Mouse (Mus musculus): Measurements from ENCODE around the gene Tmem167. TPM values are rescaled to one million over a fixed set of nuclear protein-coding genes. Genes with fewer than 3 reads are reported as not detected.
"Not testable (repeated sequence)": the region's sequence is repeated elsewhere in the genome, so short reads cannot be mapped to it uniquely, and the experiment has no call there.

Gene Tmem167
- polyA plus RNA-seq, 1 experiment from 2014 or later: 67.4 TPM

DNA sequence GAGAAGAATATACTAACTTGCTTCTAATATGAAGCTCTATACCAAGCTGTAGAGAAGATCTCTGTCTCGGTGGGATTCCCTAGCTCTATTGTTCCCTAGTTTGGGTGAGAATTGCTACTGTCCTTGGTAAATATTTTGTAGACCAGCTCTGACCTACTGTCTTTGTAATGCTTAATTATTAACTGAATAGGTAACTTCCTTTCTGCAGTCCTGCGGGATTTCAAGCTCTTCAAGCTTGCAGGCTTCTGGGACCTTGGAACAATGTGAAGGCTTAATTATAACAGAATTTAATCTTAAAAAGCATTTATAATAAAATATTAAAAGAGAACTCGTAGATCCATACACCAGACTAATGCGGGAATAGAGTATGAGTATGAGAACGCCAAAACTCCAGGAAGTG lies 19.8 kb downstream of the Tmem167 start:
- not testable (repeated sequence) for H3K4me3 ChIP-seq (ENCODE audit: low read depth, low read length); H3K4me2 ChIP-seq (ENCODE audit: low read length); ATAC-seq (replicated peaks; ENCODE audit: low FRiP score, low TSS enrichment, low read depth); DNase-seq (ENCODE audit: low spot score); H3K9ac ChIP-seq (ENCODE audit: low read length); H3K9me3 ChIP-seq (ENCODE audit: control insufficient read depth, low read length); H3K4me1 ChIP-seq (replicated peaks; ENCODE audit: control insufficient read depth, insufficient read depth, low read length); H3K27ac ChIP-seq (ENCODE audit: low read depth); H3K27me3 ChIP-seq (replicated peaks; ENCODE audit: control insufficient read depth, insufficient read depth, low read length)
- 94% methylated on average over 5 of the region's 5 CpGs for WGBS
- peaks cover 27% of the 10 kb centered on the region for H3K36me3 ChIP-seq (ENCODE audit: control insufficient read depth, insufficient read depth, low read length)

DNA sequence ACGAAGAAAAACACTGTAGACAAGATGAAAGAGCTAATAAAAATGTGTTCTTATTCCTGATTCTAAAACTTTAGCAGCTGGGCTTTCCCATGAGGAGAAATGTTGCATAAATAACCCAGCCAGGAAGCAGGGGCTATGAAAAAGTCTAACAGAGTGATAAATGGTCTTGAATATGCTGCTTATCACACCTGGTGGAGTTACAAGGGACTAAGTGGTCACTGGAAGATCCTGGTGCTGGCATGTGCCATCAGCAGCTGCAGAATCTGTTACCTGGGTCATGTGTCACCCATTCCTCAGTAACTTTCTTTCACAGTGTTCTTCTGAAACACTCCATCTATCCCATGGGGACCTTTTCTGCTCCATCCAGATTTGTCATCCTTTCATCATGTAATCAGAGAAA lies 22.8 kb downstream of the Tmem167 start:
- Histone ChIP-seq H3K4me2 (ENCODE audit: low read length) (no peak overlapping the region), H3K27me3 (replicated peaks; ENCODE audit: control insufficient read depth, insufficient read depth, low read length) (no peaks in the 10 kb centered on the region), H3K4me3 (ENCODE audit: low read depth, low read length) (no peak overlapping the region), H3K27ac (ENCODE audit: low read depth) (no peak overlapping the region), H3K9ac (ENCODE audit: low read length) (no peak overlapping the region), H3K9me3 (ENCODE audit: control insufficient read depth, low read length) (no peaks in the 10 kb centered on the region), H3K36me3 (ENCODE audit: control insufficient read depth, insufficient read depth, low read length) (no peaks in the 10 kb centered on the region), H3K4me1 (replicated peaks; ENCODE audit: control insufficient read depth, insufficient read depth, low read length) (0 out of 2 replicates have a peak, but pooled peaks cover 3% of the 10 kb centered on the region)
- DNase-seq (ENCODE audit: low spot score) (no peak), ATAC-seq (replicated peaks; ENCODE audit: low FRiP score, low TSS enrichment, low read depth) (no peak)
- 50% methylated on average over 1 of the region's 1 CpGs for WGBS

DNA sequence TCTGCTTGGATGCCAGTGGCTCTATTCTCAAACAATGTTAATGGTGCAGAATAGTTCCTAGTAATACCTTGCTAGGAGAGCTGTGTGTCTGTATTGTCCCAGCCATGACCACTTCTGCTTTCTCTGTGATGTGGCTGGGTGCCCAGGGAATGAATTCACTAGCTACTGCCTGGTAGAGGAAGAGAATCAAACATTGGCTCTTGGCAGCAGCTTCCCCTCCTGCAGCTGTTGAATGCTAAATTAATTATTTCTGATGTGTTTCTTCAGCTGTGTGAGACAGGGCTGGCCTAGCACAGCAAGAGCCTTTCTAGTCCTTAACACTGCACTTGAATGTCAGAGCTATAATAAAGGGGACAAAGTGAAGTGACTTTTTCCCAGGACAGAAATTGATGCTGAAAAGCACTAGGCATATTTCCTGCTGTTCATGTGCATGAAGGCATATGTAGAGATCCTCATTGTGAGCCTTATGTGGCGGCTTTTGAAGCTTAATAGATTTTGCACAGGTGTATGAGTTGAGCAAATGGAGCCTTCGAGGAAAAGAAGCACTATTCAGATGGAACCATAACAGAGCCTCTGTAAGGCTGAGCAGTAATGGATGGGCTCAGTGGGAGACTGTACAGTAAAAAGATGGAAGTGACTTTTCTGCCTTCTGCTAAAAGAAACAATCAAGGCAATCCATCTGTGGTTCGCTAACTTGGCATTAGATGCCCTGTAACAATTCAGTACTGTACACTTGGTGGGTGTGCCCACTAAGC lies 47.4 kb downstream of the Tmem167 start:
- Histone ChIP-seq H3K36me3 (ENCODE audit: control insufficient read depth, insufficient read depth, low read length) (no peaks in the 10 kb centered on the region), H3K4me3 (ENCODE audit: low read depth, low read length) (no peak overlapping the region), H3K27ac (ENCODE audit: low read depth) (no peak overlapping the region), H3K4me1 (replicated peaks; ENCODE audit: control insufficient read depth, insufficient read depth, low read length) (no peaks in the 10 kb centered on the region), H3K4me2 (ENCODE audit: low read length) (no peak overlapping the region), H3K9me3 (ENCODE audit: control insufficient read depth, low read length) (no peaks in the 10 kb centered on the region), H3K27me3 (replicated peaks; ENCODE audit: control insufficient read depth, insufficient read depth, low read length) (no peaks in the 10 kb centered on the region), H3K9ac (ENCODE audit: low read length) (no peak overlapping the region)
- WGBS: 85% methylated on average over 3 of the region's 3 CpGs
- no peak for ATAC-seq (replicated peaks; ENCODE audit: low FRiP score, low TSS enrichment, low read depth)
- DNase-seq (ENCODE audit: low spot score): no peak

DNA sequence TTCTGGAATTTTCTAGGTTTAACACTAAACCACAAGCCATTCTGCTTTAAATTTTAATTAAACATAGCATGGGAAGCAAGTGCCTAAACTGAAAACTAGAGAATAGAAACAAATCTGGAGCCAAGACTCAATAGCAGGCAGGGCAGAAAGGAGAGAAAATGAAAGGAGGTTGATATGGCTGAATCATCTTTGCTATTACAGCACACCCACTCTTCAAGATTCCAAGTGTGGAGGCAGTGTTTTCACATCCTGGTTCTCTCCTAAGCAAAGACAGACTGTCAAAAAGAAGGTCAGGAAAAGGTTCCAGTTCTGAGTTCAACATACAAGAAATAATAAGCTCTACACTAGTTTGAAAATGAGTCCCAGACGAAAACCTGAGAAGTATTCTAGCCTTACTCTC lies 52.8 kb downstream of the Tmem167 start:
- no peaks in the 10 kb centered on the region for H3K27me3 ChIP-seq (replicated peaks; ENCODE audit: control insufficient read depth, insufficient read depth, low read length)
- 93% methylated on average over 1 of the region's 1 CpGs for WGBS
- H3K9ac ChIP-seq (ENCODE audit: low read length): no peak overlapping the region
- no peak for ATAC-seq (replicated peaks; ENCODE audit: low FRiP score, low TSS enrichment, low read depth)
- H3K4me2 ChIP-seq (ENCODE audit: low read length): no peak overlapping the region
- H3K36me3 ChIP-seq (ENCODE audit: control insufficient read depth, insufficient read depth, low read length): no peaks in the 10 kb centered on the region
- H3K4me1 ChIP-seq (replicated peaks; ENCODE audit: control insufficient read depth, insufficient read depth, low read length): no peaks in the 10 kb centered on the region; the same call in none of the 2 replicates
- no peak overlapping the region for H3K27ac ChIP-seq (ENCODE audit: low read depth)
- no peak for DNase-seq (ENCODE audit: low spot score)
- H3K4me3 ChIP-seq (ENCODE audit: low read depth, low read length): no peak overlapping the region
- H3K9me3 ChIP-seq (ENCODE audit: control insufficient read depth, low read length): no peaks in the 10 kb centered on the region

DNA sequence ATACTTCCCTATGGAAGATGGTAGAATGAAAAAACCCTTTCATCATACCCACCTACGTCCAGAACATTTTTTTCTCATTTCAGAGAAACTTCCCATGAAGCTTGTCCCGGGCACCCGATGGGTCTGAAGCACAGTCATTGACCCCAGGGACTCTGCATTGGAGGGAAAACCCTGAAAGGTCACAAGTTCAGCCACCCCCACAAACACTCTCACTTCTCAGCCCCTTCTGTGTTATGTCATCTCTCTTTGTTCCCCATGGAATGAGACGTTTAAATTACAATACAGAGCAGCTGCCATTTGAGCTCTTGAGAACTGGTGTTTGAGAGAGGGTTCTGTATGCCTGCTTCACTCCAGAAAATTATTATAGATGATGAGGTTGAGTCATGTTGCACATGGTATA lies 54.3 kb downstream of the Tmem167 start:
- no peaks in the 10 kb centered on the region for H3K36me3 ChIP-seq (ENCODE audit: control insufficient read depth, insufficient read depth, low read length)
- DNase-seq (ENCODE audit: low spot score) (no peak), ATAC-seq (replicated peaks; ENCODE audit: low FRiP score, low TSS enrichment, low read depth) (no peak)
- no peaks in the 10 kb centered on the region for H3K27me3 ChIP-seq (replicated peaks; ENCODE audit: control insufficient read depth, insufficient read depth, low read length)
- no peak overlapping the region for H3K4me3 ChIP-seq (ENCODE audit: low read depth, low read length)
- H3K4me1 ChIP-seq (replicated peaks; ENCODE audit: control insufficient read depth, insufficient read depth, low read length): no peaks in the 10 kb centered on the region; the same call in none of the 2 replicates
- no peak overlapping the region for H3K27ac ChIP-seq (ENCODE audit: low read depth)
- WGBS: 21% methylated on average over 4 of the region's 4 CpGs
- H3K4me2 ChIP-seq (ENCODE audit: low read length): no peak overlapping the region
- H3K9me3 ChIP-seq (ENCODE audit: control insufficient read depth, low read length): no peaks in the 10 kb centered on the region
- no peak overlapping the region for H3K9ac ChIP-seq (ENCODE audit: low read length)

DNA sequence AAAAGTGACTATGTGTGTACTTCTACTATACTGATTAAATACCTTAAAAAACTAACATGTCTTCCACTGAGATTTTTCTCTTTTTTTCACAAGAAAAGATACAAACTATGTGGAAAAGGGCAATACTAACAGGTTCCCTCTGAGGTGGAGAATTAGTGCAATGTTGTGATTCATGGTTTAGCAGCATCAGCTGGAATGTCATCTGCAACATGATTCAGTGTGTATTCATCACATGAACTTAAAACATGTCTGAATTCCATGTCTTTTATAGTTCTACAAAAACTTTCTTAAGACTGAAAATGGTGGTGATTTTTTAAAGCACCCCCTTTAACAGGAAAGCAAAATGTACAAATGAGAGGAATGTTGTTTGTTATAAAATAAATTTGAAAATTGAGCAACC lies 63.0 kb downstream of the Tmem167 start:
- no peak overlapping the region for H3K9ac ChIP-seq (ENCODE audit: low read length)
- no peaks in the 10 kb centered on the region for H3K27me3 ChIP-seq (replicated peaks; ENCODE audit: control insufficient read depth, insufficient read depth, low read length)
- DNase-seq (ENCODE audit: low spot score) (no peak), ATAC-seq (replicated peaks; ENCODE audit: low FRiP score, low TSS enrichment, low read depth) (no peak)
- H3K4me1 ChIP-seq (replicated peaks; ENCODE audit: control insufficient read depth, insufficient read depth, low read length): 0 out of 2 replicates have a peak, but pooled peaks cover 6% of the 10 kb centered on the region
- no peaks in the 10 kb centered on the region for H3K9me3 ChIP-seq (ENCODE audit: control insufficient read depth, low read length)
- no peak overlapping the region for H3K4me2 ChIP-seq (ENCODE audit: low read length)
- H3K36me3 ChIP-seq (ENCODE audit: control insufficient read depth, insufficient read depth, low read length): no peaks in the 10 kb centered on the region
- H3K4me3 ChIP-seq (ENCODE audit: low read depth, low read length): no peak overlapping the region
- H3K27ac ChIP-seq (ENCODE audit: low read depth): no peak overlapping the region

DNA sequence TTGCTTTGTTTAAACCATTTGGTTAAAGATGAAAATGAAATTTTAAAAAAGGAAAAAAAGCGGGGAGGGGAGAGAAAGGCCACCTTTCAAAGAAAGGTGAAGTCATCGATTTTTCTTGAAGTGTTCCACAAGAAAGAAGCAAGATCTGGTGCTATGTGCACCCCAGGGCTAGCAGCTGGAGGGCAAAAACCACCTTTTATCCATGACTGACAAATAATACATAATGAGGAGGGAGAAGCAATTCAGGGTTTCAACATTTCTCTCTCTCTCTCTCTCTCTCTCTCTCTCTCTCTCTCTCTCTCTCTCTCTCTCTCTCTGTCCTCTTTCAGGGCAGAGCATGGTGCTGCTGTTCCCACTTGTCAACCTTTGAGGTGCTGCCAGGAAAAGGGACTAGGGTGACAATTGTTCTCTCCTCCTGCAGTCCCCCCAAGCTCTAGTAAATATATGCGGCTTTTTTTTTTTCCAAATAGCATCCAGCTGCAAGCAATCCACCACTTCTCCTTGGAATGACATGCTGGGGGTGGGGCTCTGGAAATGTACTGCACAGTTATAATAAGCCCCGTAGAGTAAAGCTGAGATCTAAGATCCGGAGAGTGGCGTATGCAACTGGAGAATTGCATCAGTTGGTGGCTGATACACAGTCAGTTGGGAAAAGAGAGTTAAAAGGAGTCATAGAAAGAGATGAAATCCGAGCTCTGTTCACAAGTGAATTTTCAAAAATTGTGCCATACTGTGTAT lies 63.8 kb downstream of the Tmem167 start:
- H3K9me3 ChIP-seq (ENCODE audit: control insufficient read depth, low read length): no peaks in the 10 kb centered on the region
- H3K36me3 ChIP-seq (ENCODE audit: control insufficient read depth, insufficient read depth, low read length): no peaks in the 10 kb centered on the region
- DNase-seq (ENCODE audit: low spot score): no peak
- 0 out of 2 replicates have a peak, but pooled peaks cover 6% of the 10 kb centered on the region for H3K4me1 ChIP-seq (replicated peaks; ENCODE audit: control insufficient read depth, insufficient read depth, low read length)
- H3K9ac ChIP-seq (ENCODE audit: low read length): no peak overlapping the region
- ATAC-seq (replicated peaks; ENCODE audit: low FRiP score, low TSS enrichment, low read depth): no peak
- H3K4me3 ChIP-seq (ENCODE audit: low read depth, low read length): no peak overlapping the region
- 43% methylated on average over 7 of the region's 7 CpGs for WGBS
- H3K27me3 ChIP-seq (replicated peaks; ENCODE audit: control insufficient read depth, insufficient read depth, low read length): no peaks in the 10 kb centered on the region
- no peak overlapping the region for H3K27ac ChIP-seq (ENCODE audit: low read depth)
- no peak overlapping the region for H3K4me2 ChIP-seq (ENCODE audit: low read length)

DNA sequence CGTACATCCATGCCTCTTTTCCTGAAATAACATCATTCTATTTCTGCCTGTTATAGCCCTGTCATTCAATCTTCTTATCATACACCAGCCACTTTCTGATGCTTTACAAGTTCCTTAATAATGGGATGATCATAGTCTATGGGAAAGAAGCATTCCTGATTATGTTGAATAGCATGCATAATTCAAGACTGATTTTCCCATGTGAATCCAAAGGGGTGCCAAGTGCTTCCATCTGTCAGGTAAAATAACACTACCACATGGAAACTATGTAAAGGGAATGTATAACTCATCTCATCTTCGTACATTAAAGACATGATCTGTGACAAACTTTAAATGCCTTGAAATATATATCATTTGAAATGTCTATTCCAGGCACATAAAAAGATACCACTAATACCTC lies 75.2 kb downstream of the Tmem167 start:
- Histone ChIP-seq H3K4me3 (ENCODE audit: low read depth, low read length) (no peak overlapping the region), H3K27ac (ENCODE audit: low read depth) (no peak overlapping the region), H3K27me3 (replicated peaks; ENCODE audit: control insufficient read depth, insufficient read depth, low read length) (no peaks in the 10 kb centered on the region), H3K36me3 (ENCODE audit: control insufficient read depth, insufficient read depth, low read length) (no peaks in the 10 kb centered on the region), H3K9ac (ENCODE audit: low read length) (no peak overlapping the region), H3K4me2 (ENCODE audit: low read length) (no peak overlapping the region), H3K4me1 (replicated peaks; ENCODE audit: control insufficient read depth, insufficient read depth, low read length) (no peaks in the 10 kb centered on the region), H3K9me3 (ENCODE audit: control insufficient read depth, low read length) (no peaks in the 10 kb centered on the region)
- DNase-seq (ENCODE audit: low spot score): no peak
- ATAC-seq (replicated peaks; ENCODE audit: low FRiP score, low TSS enrichment, low read depth): no peak
- 89% methylated on average over 2 of the region's 2 CpGs for WGBS

DNA sequence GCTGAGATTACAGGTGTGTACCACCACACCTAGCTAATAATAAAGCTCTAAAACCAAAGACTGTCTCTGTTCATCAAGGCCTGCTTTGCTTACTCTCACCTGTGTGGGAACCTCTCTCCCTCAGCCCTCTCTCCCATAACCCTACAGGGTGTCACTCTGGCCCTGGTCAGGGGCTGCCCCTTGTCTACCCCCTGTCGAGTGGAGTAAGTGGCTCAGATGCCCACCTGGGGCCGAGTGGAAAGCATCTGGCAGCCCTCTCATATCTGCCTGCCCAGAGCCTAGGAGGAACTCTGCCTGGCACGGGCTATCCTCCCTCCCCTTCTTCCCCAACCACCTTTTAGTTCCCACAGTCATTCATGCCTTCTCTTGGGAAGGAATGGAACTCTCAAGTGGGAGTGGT lies 78.1 kb downstream of the Tmem167 start:
- Histone ChIP-seq H3K9me3 (ENCODE audit: control insufficient read depth, low read length) (no peaks in the 10 kb centered on the region), H3K4me3 (ENCODE audit: low read depth, low read length) (no peak overlapping the region)
- 71% methylated on average over 3 of the region's 3 CpGs for WGBS

More for the DNA sequence above, 78.1 kb downstream of the Tmem167 start:
- DNase-seq (ENCODE audit: low spot score) (no peak), ATAC-seq (replicated peaks; ENCODE audit: low FRiP score, low TSS enrichment, low read depth) (no peak)
- Histone ChIP-seq H3K27me3 (replicated peaks; ENCODE audit: control insufficient read depth, insufficient read depth, low read length) (no peaks in the 10 kb centered on the region), H3K4me1 (replicated peaks; ENCODE audit: control insufficient read depth, insufficient read depth, low read length) (no peaks in the 10 kb centered on the region), H3K36me3 (ENCODE audit: control insufficient read depth, insufficient read depth, low read length) (no peaks in the 10 kb centered on the region), H3K27ac (ENCODE audit: low read depth) (no peak overlapping the region), H3K4me2 (ENCODE audit: low read length) (no peak overlapping the region), H3K9ac (ENCODE audit: low read length) (no peak overlapping the region)

Data from intestine, embryonic 14.5 days (tissue).